Mouse (Mus musculus) megakaryocyte-erythroid progenitor cell, adult 5-6 weeks (primary cell): ENCODE results near the gene Cenpb. TPM values are rescaled to one million over a fixed set of nuclear protein-coding genes. Genes with fewer than 3 reads are reported as not detected.
A peak's percentile ranks its signal among the peaks of the same experiment; 100 is the strongest.

ENCODE experiments used
- ATAC-seq: replicated peaks from 2 replicates; pipeline ENCODE4 v1.8.0; 2016; ENCODE audit warnings: mild to moderate bottlenecking, inconsistent platforms; ENCODE audit not compliant: severe bottlenecking, poor library complexity, low FRiP score, low TSS enrichment
- total RNA-seq, 2 experiments: library from RNA; stranded (forward) in 1 of 2; stranded (reverse) in 1 of 2; fragments of 200-1000, 215-1000 nt in 1 of 2; fragments of >200 nt in 1 of 2; fragmentation: Nextera tagmentation in 1 of 2; gene quantifications; 2 replicates each; pipeline ENCODE4 v1.2.3; 2014 to 2017

Cenpb gene
- total RNA-seq, 2 experiments from 2014 or later, result 6.8 to 8.8 TPM

DNA sequence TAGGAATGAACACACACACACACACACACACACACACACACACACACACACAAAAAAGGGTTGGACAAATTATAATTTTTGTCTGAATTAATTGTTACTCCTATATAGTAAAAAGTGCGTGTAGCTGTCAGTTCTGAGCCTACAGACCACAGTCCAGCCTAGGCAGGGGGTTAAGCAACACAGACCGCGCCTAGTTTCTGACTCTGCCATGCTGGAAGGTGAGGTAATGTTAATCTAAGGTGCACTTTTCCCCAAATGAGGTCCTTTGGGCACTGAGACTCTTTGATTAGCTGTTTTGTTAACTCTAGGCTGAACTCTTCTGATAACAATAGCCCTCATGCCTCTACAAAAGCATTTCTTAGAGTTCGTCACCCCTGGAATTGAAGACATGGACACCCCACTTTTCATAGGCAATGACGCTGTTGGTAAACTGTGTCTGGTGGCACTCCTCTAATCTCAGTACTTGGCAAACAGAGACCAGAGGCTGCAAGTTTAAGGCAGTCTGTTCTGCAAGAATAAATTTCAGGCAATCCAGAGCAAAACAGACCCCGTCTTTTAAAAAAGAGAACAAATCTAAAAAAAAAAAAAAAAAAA lies 24.0 kb upstream of the Cenpb start:
- ATAC-seq, result no peak

DNA sequence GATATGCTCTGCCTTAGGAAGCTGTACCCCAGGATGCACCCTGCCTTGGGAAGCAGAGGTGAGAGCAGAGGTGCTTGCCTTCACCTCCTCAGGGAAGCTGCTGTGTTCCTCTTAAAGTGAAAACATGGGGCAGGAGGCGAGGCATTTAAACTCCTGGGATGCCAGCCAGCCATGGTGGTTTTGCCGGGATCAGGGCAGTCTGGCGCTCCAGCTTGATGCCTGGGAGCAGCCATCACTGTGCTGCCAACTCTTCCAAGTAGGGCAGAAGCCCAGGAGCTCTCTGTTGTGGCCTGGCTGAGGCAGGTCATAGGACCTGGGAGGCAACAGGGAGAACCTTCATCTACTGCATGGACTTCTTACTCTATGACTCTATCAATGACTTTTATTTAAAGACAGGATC lies 21.4 kb upstream of the Cenpb start:
- ATAC-seq, result no peak

DNA sequence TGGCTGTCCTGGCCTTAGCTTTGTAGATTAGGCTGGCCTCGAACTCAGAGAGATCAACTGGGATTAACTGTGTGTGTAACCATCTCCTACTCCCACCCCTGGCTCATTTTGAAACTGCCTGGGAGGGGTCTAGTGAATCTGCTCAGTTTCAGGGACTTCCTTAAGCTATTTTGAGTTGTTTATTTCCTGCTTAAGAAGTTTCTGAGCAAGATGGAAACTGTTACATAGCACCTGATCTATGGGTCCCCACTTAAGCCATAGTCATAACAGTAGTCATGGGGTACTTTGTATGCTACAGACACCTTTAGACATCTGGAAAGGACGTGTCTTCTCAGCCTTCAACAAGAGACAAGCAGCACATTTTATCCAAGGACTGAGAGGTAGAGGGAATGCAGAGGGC lies 20.8 kb upstream of the Cenpb start:
- no peak for ATAC-seq

DNA sequence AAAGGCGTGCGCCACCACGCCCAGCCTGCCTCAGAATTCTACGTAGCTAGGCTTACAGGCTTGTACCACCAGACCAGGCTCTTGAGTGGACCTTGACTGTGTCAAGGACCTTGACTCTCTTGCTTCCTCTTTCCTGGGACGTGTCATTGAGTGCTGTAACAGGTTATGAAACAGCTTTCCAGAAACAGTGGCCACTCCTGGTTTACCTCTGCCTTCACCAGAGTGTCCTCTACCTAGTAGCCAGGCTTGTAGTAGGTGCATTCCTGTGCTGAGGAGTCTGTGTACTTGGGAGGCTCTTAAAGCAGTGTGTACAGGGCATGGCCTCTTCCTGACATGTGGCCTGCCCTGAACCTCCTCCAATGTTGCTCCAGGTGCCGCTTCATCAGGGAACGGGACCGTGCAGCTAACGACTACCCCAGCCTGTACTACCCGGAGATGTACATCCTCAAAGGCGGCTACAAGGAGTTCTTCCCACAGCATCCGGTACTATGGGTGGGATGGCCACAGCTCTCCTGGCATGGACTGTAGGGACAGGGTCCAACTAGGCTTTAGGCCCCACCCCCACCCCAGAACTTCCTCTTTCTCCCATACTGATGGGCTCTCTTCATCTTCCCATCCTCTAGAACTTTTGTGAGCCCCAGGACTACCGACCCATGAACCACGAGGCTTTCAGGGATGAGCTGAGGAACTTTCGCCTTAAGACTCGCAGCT lies 16.9 kb upstream of the Cenpb start:
- ATAC-seq, result no peak

DNA sequence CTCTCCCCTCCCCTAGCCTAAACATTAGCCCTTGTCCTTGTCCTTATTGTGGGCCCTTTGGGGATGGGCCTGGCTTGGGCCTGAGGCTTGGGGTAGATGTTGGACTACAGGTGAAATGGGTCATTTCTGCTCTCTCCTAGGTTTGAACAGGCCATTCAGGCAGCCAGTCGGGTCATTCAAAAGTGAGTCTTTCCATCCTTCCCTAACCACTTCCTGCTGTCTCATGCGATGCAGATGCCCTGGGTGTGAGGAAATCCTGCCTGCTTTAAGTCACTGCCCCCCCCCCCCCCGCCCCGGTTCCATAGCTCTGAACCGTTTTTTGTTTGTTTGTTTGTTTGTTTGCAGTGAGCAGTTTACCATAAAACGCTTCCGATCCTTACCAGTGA lies 11.1 kb upstream of the Cenpb start:
- ATAC-seq, result no peak

DNA sequence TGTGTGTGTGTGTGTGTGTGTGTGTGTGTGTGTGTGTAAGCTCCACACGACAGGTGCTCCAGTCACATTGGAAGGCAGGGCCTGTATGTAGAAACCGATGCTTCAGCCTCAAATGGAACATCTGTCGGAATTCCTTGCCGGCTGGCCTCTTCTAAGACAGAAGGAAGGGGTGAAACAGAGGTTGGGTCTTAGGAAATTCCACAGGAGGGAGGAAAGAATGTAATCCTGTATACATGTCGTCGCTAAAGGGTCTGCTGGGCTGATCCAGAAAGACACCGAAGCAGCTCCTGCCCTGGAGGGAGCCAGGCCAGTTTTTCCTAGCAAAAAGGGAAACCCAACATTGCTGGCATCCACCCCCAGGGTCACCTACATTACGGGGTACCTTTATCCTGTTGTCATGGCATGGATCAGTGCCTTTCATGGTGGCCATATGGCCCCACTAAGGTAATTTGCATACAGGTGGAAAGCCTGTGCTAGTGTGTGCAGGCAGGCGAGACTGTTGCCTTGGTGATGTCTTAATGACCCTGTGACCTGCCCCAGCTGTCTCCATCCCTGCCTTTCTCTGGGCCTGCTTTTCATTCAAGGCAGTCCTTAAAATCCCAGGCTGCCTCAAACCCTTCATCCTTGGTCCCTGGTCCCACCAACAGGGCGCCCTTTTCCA lies 10.6 kb upstream of the Cenpb start:
- no peak for ATAC-seq

DNA sequence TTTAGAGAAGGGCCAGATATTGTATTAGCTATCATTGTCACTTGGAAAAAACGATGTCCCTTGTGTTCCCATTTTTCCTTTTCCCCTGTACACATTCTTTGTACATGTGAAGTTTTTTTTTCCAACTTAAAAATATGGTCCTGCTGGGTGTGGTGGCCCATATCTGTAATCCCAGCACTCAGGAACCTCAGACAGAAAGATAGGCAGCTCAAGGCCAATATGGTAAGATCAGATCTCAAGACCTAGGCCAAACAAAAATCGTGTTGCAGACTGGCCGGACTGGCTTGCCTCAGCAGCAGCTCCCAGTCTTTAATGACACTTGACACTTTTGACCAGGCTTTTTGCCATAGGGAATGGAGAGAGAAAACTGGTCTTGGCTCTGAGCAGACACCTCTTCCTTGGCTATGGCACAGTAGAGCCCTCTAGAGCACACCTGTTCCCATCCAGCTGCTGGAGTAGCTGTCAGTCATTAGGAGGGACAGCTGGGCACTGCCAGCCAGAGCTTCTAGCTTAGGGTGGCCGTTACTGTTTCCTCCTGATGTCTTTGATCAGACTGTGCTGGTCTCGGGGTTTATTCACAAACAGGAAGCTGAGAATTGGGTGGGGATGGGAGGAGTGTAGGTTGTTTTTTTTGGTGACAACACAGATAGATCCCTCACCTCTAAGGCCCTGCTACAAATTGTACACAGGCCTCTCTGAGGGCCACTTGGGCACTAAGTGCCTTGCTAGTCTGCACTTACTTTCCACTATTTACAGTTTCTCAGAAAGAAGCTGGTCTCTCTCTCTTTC lies 9.8 kb upstream of the Cenpb start:
- peak; percentile 36; the same call in 1 of the 2 replicates for ATAC-seq

DNA sequence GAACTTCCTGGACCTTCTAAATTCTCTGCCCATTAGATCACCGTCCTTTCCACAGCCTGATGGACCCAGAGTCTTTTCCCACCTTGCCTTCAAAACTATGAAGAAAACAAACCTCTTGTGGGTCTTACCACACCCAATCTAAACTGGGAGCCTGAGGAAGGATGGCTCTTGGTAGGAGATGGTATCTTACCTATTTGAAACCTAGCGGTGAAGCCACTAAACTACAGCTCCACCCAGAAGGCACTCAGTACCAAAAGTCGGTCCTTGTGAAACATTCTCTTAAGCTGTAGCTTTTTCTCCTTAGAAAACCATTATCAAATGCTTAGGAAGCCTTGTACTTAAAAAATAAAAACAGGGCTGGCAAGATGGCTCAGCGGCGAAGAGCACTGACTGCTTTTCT lies 8.4 kb upstream of the Cenpb start:
- ATAC-seq, result peak; percentile 46; the same call in 1 of the 2 replicates

DNA sequence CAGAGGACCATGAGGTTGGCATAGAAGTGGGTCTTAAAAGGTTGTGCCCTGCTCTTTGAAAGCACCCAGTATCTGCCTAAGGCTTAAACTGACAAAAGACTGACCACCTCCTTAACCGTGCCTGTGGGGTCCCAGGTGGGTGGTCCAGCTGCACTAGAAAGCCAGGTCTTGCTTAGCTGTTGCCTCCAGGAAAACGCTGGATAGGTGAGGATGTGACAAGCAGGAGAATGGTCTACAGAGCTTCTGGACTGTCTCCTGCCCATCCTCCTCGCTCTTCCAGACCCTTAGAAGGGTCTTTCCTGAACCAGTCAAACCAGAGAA lies 7.7 kb upstream of the Cenpb start:
- ATAC-seq, result no peak

DNA sequence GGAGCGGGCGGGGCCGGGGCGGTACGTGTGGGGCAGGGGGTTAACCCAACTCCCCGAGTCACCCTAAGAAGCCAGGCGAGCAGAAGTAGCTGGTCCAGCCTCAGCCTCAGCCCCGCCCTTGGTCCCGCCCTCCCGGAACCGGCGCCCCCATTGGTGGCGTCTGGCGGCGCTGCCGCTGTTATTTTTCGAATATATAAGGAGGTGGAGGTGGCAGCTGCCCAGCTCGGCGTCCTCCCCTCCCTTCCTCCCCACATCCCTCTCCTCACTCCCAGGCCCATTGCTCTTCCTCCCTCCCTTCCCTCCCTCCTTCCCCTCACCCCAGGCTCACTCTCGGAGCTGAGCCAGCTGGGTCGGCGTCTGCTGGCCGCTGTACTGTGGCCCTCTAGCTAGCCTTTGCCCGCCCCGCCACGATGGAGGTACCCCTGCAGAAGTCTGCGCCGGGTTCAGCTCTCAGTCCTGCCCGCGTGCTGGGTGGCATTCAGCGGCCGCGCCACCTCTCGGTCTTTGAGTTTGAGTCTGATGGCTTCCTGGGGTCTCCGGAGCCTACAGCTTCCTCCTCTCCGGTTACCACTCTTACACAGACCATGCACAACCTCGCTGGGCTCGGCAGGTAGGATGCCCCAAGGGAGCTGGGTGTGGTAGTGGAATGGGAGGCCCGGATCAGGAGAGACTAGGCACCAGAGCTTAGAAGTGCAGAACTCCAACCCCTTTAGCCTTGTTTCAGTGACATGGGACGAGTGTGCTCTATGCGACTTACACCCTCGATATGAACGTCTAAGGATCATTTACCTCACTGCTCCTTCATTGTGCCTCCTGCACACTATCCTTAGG lies 7.1 kb upstream of the Cenpb start, which contains the start of the genes Cdc25b and Spef1:
TSS of gene Cdc25b (plus strand) at position 179 of the 831 bp plus-strand sequence.
TSS of gene Spef1 (minus strand) at position 512 of the 831 bp plus-strand sequence.
- ATAC-seq, result peak; percentile 84

DNA sequence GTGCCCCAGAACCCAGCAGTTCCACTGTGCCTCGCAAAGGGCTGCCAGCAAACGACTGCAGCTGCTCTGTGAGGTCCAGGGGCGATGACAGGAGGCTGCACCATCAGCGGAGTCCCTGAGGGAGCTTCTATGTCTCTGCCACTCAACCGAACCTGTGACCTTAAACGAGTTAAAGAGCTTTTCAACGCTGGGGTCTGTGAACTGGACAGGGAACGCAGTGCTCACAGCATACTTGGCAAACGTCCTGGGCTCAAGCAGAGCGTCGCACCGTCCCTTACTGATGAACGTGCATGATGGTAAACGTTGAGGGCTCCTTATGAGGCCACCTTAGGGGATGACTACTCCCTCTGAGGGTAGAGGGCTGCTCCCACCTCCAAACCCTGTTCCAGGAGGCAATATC lies 6.5 kb upstream of the Cenpb start:
- no peak; the same call in 1 of the 2 replicates for ATAC-seq

DNA sequence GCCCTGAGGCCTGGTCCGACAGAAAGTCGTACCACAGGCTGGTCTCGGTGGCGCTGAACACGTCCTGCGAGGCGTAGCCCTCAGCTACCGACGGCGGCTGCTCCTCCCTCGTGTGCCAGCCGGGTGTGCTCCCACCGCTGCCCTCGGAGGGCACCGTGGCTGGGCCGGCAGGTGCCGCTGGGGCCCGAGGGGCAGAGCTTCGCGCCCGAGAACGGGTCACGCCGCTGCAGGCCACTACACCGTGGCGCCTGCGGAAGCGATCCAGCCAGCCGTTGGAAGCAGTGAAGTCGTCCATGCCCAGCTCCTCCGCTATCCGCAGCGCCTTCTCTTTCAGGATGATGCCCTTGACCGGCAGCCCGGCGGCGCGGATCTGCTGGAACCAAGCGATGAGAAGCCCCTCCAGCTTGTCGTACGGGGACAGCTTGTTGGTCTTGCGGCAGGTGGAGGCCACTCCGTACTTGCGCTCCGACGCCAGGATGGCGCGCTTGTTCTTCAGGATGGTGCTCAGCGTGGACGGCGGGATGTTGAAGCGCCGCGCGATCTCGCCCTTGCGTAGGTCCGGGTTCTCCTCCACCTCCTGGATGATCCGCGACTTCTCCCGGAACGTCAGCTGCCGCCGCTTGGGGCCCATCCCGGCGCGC lies 501 bp downstream of the Cenpb start:
- ATAC-seq, result 0 out of 2 replicates have a peak, but pooled peaks have one; percentile 46

DNA sequence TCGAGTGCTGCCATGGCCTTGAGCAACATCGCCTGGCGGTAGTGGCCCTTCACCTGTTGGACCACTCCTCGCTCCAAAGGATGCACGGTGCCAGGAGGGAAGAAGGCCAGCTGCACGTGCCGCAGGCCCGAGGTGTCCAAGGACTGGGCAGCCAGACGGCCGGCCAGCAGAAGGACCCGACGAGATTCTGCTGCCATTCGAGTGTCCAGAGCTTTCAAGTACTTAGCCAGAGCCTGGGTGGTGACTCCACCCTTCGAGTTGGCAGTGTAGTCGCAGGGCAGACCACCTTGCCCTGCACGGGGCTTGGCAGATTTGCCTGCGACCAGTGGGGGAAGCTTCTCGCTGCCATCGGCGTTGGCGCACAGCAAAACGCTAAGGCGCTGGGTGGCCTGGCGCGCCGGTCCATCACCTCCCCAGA lies 1.0 kb downstream of the Cenpb start:
- ATAC-seq, result 0 out of 2 replicates have a peak, but pooled peaks have one; percentile 2

DNA sequence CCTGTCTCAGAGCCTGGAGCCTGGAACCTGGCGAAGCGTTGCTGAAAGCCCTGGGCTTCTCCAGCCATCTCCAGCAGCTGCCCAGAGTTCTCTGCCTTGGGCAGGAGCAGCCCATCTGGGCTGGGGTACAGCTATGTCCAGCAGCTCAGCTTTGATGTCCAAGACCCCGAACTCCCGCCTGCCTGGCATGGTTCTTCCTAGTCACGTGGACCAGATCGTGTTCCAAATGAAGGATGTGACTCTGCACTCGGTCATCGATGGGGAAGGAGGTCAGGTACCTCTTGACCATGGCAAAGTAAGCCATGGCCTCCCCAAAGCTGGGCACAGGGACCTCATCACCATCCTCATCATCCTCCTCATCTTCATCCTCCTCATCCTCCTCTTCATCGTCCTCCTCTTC lies 1.9 kb downstream of the Cenpb start:
- ATAC-seq, result no peak

DNA sequence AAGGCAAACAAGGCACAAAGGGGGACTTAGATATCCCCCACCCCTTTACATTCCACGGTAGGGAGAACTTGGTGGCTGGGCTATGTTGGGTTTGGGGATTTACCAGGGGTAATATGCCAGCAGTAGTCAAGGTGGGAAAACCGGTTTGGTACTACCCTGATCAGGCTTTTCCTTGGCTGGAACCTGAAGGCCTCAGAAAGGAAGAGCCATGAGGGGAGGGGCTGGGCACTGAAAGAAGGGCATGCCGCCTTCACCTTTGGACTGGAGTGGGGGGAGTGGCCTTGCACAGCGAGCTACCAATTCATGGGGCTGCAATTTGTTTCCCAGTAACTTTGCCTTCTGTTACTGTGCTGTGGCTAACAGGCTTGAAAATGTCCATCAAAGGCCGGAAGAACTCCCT lies 3.4 kb downstream of the Cenpb start:
- no peak for ATAC-seq

DNA sequence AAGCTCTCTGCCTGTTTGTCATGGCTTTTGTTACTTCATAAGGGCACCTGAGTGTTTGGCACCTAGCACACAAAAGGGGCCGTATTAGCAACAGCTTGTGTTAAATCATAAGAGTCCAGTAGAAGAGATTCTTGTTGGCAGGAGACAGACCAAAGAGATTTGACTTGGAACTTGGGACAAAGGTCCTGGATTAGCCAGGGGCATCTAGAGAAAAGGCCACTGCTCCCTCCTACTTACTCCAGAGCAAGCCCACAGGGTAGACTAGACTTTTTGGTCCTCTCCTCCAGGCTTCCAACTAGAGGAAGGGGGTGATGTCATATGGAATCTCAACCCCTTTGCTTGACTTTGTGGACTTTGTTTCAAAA lies 3.9 kb downstream of the Cenpb start:
- ATAC-seq, result no peak

DNA sequence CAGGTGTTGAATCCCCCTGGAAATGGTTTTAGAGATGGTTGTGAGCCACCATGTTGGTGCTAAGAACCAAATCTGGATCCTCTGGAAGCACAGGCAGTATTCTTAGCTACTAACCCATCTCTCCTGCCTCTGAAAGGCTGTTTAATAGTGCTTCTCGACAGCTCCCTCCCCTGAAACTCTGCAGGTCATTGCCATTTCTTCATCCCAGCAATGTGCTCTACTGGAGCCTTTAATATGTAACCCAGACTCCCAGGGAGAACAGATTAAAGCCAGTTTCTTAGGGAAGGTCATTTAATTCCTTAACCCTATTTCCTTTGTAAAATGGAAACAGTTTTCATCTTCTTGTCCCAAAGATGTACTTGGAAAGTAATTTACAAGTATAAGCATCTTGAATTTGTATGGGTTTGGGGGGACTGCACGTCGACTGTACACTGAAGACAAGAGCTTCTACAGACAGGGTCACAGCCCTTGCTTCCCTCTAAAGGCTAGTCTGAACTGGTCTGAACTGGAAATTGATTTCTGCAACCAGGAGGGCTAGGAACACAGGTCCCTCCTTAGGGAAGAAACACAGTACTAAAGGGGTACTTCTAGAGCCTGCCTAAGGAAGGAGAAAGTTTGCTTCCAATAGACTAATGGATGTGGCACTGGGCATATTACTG lies 4.5 kb downstream of the Cenpb start:
- no peak for ATAC-seq

DNA sequence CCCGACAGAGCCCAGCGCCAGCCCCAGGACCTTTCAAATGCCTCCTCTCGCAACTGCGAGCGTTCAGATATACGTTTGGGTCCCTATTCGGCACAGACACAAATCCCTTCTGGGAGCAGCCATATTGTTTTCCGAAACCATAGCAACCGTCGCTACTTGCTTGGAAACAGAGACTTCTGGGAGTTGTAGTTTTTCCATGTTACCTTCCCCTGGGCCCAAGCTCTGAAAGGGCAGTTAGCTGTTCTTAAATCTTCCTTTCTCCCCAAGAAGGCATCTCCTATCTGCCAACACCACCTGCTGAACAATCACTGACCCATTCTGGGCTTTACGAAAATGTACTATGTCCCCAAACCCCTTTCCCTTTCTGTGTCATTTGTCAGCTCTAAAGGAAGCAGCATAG lies 5.2 kb downstream of the Cenpb start:
- peak; percentile 64 for ATAC-seq
